20 mouse cellular contexts compared by ENCODE assay signal in the genomic region with DNA sequence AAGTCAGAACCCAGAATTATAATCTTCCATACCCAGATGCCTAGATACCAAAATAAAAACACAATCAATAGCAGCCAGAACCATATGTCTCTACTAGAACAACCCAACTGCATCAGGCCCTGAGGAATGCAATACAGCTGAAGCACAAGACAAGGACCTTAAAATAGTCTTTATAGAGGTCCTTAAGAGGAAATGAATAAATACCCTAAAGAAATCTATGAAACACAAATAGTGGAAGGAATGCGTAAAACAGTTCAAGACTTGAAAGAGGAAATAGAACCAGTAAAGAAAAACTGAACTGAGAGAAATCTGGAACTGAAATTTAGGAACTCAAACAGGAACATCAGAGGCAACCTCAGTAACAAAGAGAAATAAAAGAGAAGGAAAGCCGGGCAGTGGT. TPM values are rescaled to one million over a fixed set of nuclear protein-coding genes. Genes with fewer than 3 reads are reported as not detected.
"Had no signal": no experiment of that assay in that cellular context is flagged by ENCODE, and none has a peak within 500 bp of the region (broad histone marks: within the 10 kb centered on the region; RNA-seq: fewer than 3 reads in every experiment).

No protein-coding gene starts in this region.

- H3K36me3 ChIP-seq: lung, embryonic 15.5 days; midbrain, embryonic 13.5 days; midbrain, embryonic 15.5 days; neural tube, embryonic 12.5 days; stomach, embryonic 15.5 days had no signal

- H3K27ac ChIP-seq: lung, embryonic 15.5 days; macrophage; midbrain, embryonic 13.5 days; midbrain, embryonic 15.5 days; neural tube, embryonic 12.5 days; stomach, embryonic 15.5 days; stomach, postnatal 0 days had no signal

- DNase-seq: lung, adult 2 months; lung, postnatal 14 days; lung, postnatal 36 days; right cerebral cortex, postnatal 14 days; thymus, adult 2 months; thymus, postnatal 25 days had no signal

- H3K4me2 ChIP-seq: lung, embryonic 15.5 days; midbrain, embryonic 11.5 days; midbrain, embryonic 13.5 days; midbrain, embryonic 15.5 days; neural tube, embryonic 12.5 days; stomach, embryonic 15.5 days had no signal

- H3K9me3 ChIP-seq: lung, embryonic 15.5 days; megakaryocyte, embryonic 14.5 days; midbrain, embryonic 13.5 days; midbrain, embryonic 15.5 days; neural tube, embryonic 12.5 days; stomach, embryonic 15.5 days had no signal

- H3K4me1 ChIP-seq: lung, embryonic 15.5 days; megakaryocyte, embryonic 14.5 days; midbrain, embryonic 13.5 days; midbrain, embryonic 15.5 days; neural tube, embryonic 12.5 days; stomach, embryonic 15.5 days had no signal

- ATAC-seq: lung, postnatal 0 days; midbrain, embryonic 13.5 days; midbrain, embryonic 15.5 days had no signal

- H3K9ac ChIP-seq: lung, embryonic 15.5 days; midbrain, embryonic 13.5 days; midbrain, embryonic 15.5 days; neural tube, embryonic 12.5 days; stomach, embryonic 15.5 days had no signal

- H3K27me3 ChIP-seq: lung, embryonic 15.5 days; midbrain, embryonic 13.5 days; midbrain, embryonic 15.5 days; neural tube, embryonic 12.5 days; stomach, embryonic 15.5 days had no signal

- H3K4me3 ChIP-seq: lung, embryonic 15.5 days; megakaryocyte, embryonic 14.5 days; midbrain, embryonic 13.5 days; midbrain, embryonic 15.5 days; neural tube, embryonic 12.5 days; stomach, embryonic 15.5 days had no signal

RNA-seq across cellular contexts. Expression of gene Hephl1, which starts 14.0 kb away (rescaled TPM):
- total RNA-seq: monocyte, adult 5-6 weeks; neutrophil, adult 5-6 weeks had no signal
- polyA plus RNA-seq: liver, embryonic 16.5 days; lung, embryonic 15.5 days; lung, postnatal 0 days; macrophage; midbrain, embryonic 11.5 days; midbrain, embryonic 13.5 days; midbrain, embryonic 15.5 days; neural tube, embryonic 12.5 days; spleen, adult 2 months; stomach, embryonic 15.5 days; stomach, postnatal 0 days had no signal
